Mouse (Mus musculus) embryonic facial prominence, embryonic 11.5 days (tissue): ENCODE measurements at regions not wholly inside any gene's neighbourhood (a gene's known extent, or its start where the extent isn't known, plus 50 kb on each side); places are given as distances from the start of the nearest gene placed in this dataset.

Experiments used
- ATAC-seq: fragments of 200-750 bp; cut with Nextera tagmentation; replicated peaks from 2 replicates; pipeline ENCODE4 v1.8.0; 2017; ENCODE audit warnings: low read depth; ENCODE audit not compliant: insufficient number of reproducible peaks, low FRiP score, low TSS enrichment
- DNase-seq: peaks from one replicate; pipeline ENCODE4 v3.0.0-alpha.2; 2015; ENCODE audit warnings: low spot score
- H3K27ac ChIP-seq: fragments of 300-500 bp; sonication (generic); replicated peaks from 2 replicates; pipeline ENCODE4 v1.5.1; 2014; ENCODE audit warnings: mild to moderate bottlenecking, low read depth, low read length, control low read depth
- H3K27me3 ChIP-seq: fragments of 300-500 bp; sonication (generic); 2 replicates; pipeline ENCODE4 v1.6.1; 2014; ENCODE audit warnings: mild to moderate bottlenecking, low read length, moderate library complexity, mixed read lengths; ENCODE audit not compliant: control insufficient read depth, insufficient read depth
- H3K36me3 ChIP-seq: fragments of 300-500 bp; sonication (generic); replicated peaks from 2 replicates; pipeline ENCODE4 v1.6.1; 2014; ENCODE audit warnings: low read depth, mild to moderate bottlenecking, low read length, moderate library complexity, mixed read lengths; ENCODE audit not compliant: control insufficient read depth, insufficient read depth
- H3K4me1 ChIP-seq: fragments of 300-500 bp; sonication (generic); 2 replicates; pipeline ENCODE4 v1.6.1; 2014; ENCODE audit warnings: low read length, mixed read lengths; ENCODE audit not compliant: control insufficient read depth, insufficient read depth
- H3K4me2 ChIP-seq: fragments of 300-500 bp; sonication (generic); 2 replicates; pipeline ENCODE4 v1.6.1; 2014; ENCODE audit warnings: low read depth, mild to moderate bottlenecking, control low read depth, low read length, moderate library complexity
- H3K4me3 ChIP-seq: fragments of 300-500 bp; sonication (generic); 2 replicates; pipeline ENCODE4 v1.5.1; 2014; ENCODE audit warnings: low read depth, low read length, control low read depth
- H3K9ac ChIP-seq: fragments of 300-500 bp; sonication (generic); replicated peaks from 2 replicates; pipeline ENCODE4 v1.6.1; 2014; ENCODE audit warnings: mild to moderate bottlenecking, control low read depth, low read length
- H3K9me3 ChIP-seq: fragments of 300-500 bp; sonication (generic); replicated peaks from 2 replicates; pipeline ENCODE4 v1.6.1; 2016; ENCODE audit warnings: mild to moderate bottlenecking, low read length, inconsistent platforms, mixed read lengths; ENCODE audit not compliant: control insufficient read depth
- WGBS: fragments of 180-500 bp; shearing (Covaris S2); extraction: QIAGEN DNeasy Blood & Tissue Kit; methylation state at CpG from one replicate; pipeline ENCODE4 v1.1.7; 2014; 5-methylcytosine and 5-hydroxymethylcytosine counted together

DNA sequence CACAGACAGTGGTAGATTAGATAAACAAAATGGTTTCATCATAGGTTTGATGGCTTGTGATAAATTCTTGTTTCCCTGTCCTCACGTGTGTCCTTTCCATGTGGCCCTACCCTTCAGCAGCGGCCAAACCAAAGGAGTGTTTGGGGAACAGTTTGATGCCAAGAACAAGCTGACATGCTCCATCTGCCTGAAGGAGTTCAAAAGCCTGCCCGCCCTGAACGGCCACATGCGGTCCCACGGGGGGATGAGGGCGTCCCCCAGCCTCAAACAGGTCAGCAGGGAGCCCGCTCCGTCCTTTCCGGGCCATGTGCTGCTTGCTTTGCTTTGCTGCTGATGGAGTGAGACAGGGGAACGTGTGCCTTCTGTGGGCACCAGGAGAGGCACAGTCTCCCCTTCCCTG lies 51.0 kb upstream of the Mrps10 start:
- Histone ChIP-seq H3K4me1 (no peaks in the 10 kb centered on the region), H3K4me3 (no peak overlapping the region), H3K36me3 (no peaks in the 10 kb centered on the region; the same call in none of the 2 replicates), H3K9ac (no peak overlapping the region), H3K9me3 (no peaks in the 10 kb centered on the region), H3K27me3 (no peaks in the 10 kb centered on the region), H3K27ac (no peak overlapping the region), H3K4me2 (no peak overlapping the region)
- DNase-seq (no peak), ATAC-seq (no peak)
- WGBS = 85% methylated on average over 11 of the region's 11 CpGs

DNA sequence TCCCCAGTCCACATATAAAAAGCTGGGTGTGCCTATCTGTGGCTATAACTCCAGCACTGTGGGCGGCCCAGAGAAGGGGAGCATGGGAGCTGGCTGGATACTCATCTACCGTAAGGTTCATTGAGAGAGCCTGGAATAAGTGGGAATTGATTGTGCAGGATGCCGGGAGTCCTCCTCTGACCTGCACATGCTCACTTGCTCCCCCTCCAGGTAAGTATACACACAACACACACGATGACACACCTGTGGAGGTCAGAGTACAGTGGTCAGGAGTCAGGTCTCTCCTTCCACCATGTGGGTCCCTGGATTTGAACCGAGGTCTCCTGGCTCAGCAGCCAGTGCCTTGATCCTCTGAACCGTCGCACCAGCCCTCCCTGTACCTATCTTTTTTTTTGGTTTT lies 55.5 kb upstream of the Mrps10 start:
- DNase-seq = no peak
- H3K9ac ChIP-seq = no peak overlapping the region
- H3K27ac ChIP-seq = no peak overlapping the region
- no peaks in the 10 kb centered on the region for H3K4me1 ChIP-seq
- H3K4me2 ChIP-seq = no peak overlapping the region
- H3K9me3 ChIP-seq = no peaks in the 10 kb centered on the region
- no peaks in the 10 kb centered on the region for H3K27me3 ChIP-seq
- 94% methylated on average over 7 of the region's 7 CpGs for WGBS
- no peaks in the 10 kb centered on the region; the same call in none of the 2 replicates for H3K36me3 ChIP-seq
- H3K4me3 ChIP-seq = no peak overlapping the region
- no peak for ATAC-seq

DNA sequence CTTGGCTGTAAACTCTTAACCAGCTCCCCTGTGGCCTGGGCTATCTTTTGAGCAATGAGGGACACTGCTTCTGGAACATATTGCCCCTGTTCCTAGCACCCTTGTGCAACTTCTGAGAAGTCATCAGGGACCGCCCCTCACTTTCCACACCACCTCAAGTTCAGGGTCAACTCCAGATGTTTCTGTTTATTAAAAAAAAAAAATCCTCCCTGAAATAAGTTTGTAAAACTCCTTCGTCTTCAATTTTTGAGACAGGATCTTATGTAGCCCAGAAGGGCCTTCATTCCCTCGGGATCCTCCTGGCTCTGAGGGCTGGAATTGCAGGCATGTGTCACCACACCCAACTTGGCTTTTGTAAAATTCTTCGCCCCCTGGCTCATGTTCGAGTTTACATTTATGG lies 57.4 kb upstream of the Mrps10 start:
- no peak for ATAC-seq
- no peak overlapping the region for H3K27ac ChIP-seq

DNA sequence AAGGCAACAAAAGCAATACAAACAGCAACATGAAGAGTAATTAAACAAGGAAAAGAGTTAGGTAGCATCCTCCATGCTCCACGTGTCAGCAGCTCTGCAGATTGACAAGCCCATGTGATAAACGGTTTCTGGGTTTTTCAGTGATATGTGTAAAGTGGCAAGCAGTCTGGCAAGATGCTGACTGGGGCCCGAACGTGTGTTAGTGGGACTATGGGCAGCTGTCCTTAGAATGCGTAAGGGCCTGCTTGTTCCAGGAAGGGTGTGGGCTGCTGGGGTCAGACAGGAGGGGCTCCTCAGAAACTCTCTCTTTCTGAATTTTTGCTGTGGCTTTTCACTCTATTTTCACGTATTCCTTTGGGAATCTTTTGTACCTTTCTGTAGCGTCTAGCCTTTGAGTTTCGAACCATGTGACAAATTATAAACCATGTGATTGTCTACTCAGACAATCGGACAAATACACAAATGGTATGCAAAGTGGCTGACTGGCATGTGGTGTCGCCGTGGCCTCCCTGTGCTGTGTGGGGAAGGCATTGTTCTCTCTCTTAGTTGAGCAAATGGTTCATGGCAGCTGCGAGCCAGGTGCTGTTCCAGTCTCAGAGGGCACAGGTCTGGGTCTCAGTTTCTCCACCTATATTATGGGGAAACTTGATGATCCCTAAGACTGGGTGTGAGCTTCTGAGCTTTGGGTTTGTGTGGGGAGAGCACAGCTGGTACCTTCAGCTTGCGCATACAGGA lies 62.5 kb upstream of the Mrps10 start:
- no peak overlapping the region for H3K4me2 ChIP-seq
- H3K9ac ChIP-seq = no peak overlapping the region
- H3K36me3 ChIP-seq = no peaks in the 10 kb centered on the region
- WGBS = 75% methylated on average over 13 of the region's 13 CpGs
- no peak for ATAC-seq
- no peak overlapping the region for H3K4me3 ChIP-seq
- peaks cover 2% of the 10 kb centered on the region for H3K4me1 ChIP-seq
- no peak overlapping the region for H3K27ac ChIP-seq
- H3K9me3 ChIP-seq = no peaks in the 10 kb centered on the region
- no peaks in the 10 kb centered on the region for H3K27me3 ChIP-seq
- DNase-seq = no peak

More for the DNA sequence above, 57.4 kb upstream of the Mrps10 start:
- no peak for DNase-seq
- H3K4me2 ChIP-seq = no peak overlapping the region
- no peaks in the 10 kb centered on the region for H3K4me1 ChIP-seq
- no peaks in the 10 kb centered on the region for H3K9me3 ChIP-seq
- no peaks in the 10 kb centered on the region for H3K27me3 ChIP-seq
- 81% methylated on average over 5 of the region's 5 CpGs for WGBS
- no peak overlapping the region for H3K9ac ChIP-seq
- no peak overlapping the region for H3K4me3 ChIP-seq
- no peaks in the 10 kb centered on the region; the same call in none of the 2 replicates for H3K36me3 ChIP-seq

- Histone ChIP-seq H3K9me3 (no peaks in the 10 kb centered on the region), H3K9ac (no peak overlapping the region), H3K4me3 (no peak overlapping the region), H3K36me3 (no peaks in the 10 kb centered on the region), H3K27ac (no peak overlapping the region), H3K4me1 (peaks cover 2% of the 10 kb centered on the region), H3K27me3 (no peaks in the 10 kb centered on the region), H3K4me2 (no peak overlapping the region)
- WGBS = 41% methylated on average over 8 of the region's 8 CpGs
- DNase-seq (no peak), ATAC-seq (no peak)
These were observed 64.1 kb upstream of the Mrps10 start for GRCm38 (mm10) chr17:47304463-47305199.

DNA sequence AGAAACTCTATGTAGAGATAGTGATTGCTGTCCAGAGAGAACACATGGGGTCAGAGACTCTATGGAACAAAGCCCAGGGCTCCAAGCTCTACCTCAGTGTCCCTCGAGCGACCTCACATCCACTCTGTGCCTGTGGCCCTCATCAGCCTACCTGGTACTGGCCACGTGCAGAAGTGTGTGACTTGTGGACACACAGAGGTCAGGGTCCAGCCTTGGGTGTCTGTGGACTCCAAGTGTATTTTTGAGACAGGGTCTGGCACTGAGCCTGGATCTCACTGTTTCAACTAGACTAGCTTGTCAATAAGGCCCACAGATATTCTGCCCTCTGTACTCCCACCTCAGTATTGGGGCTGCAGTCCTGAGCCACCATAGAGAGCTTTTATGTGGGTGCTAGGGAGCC lies 65.1 kb upstream of the Mrps10 start:
- Histone ChIP-seq H3K27me3 (no peaks in the 10 kb centered on the region), H3K4me2 (no peak overlapping the region), H3K27ac (no peak overlapping the region), H3K9ac (no peak overlapping the region), H3K4me3 (no peak overlapping the region), H3K4me1 (peaks cover 2% of the 10 kb centered on the region), H3K9me3 (no peaks in the 10 kb centered on the region), H3K36me3 (no peaks in the 10 kb centered on the region)
- DNase-seq (no peak), ATAC-seq (no peak)
- 83% methylated on average over 3 of the region's 3 CpGs for WGBS

- peaks cover 2% of the 10 kb centered on the region for H3K4me1 ChIP-seq
- H3K27me3 ChIP-seq = no peaks in the 10 kb centered on the region
- no peak overlapping the region for H3K4me3 ChIP-seq
- DNase-seq = no peak
- no peaks in the 10 kb centered on the region for H3K9me3 ChIP-seq
- H3K27ac ChIP-seq = no peak overlapping the region
- no peaks in the 10 kb centered on the region for H3K36me3 ChIP-seq
- WGBS = 83% methylated on average over 6 of the region's 6 CpGs
- ATAC-seq = no peak
- no peak overlapping the region for H3K9ac ChIP-seq
- no peak overlapping the region for H3K4me2 ChIP-seq
These were observed 70.2 kb upstream of the Mrps10 start for GRCm38 (mm10) chr17:47298396-47298919.

DNA sequence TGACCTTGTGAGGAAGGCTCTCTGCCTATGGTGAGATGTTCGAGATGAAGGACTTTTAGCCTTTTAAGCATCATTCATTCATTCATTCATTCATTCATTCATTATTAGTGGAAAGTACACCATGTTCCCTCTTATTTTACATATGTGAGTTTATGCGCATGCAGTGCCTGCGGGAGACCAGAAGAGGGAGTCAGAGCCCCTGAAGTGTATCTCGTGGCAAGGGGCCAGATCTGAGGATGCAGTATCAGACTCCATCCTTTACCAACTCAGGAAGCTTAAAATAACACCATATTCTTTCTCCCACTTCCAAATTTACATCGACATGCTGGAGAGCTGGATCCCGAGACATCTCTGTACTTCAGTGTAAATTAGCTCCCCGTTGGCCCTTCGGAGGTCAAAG lies 70.7 kb upstream of the Mrps10 start:
- Histone ChIP-seq H3K36me3 (no peaks in the 10 kb centered on the region), H3K27me3 (no peaks in the 10 kb centered on the region), H3K4me2 (no peak overlapping the region), H3K27ac (no peak overlapping the region), H3K9me3 (no peaks in the 10 kb centered on the region), H3K4me3 (no peak overlapping the region), H3K9ac (no peak overlapping the region), H3K4me1 (peaks cover 2% of the 10 kb centered on the region)
- ATAC-seq (no peak), DNase-seq (no peak)
- WGBS = 83% methylated on average over 8 of the region's 8 CpGs
